ENCODE assay signal across 20 mouse cellular contexts in the genomic region with DNA sequence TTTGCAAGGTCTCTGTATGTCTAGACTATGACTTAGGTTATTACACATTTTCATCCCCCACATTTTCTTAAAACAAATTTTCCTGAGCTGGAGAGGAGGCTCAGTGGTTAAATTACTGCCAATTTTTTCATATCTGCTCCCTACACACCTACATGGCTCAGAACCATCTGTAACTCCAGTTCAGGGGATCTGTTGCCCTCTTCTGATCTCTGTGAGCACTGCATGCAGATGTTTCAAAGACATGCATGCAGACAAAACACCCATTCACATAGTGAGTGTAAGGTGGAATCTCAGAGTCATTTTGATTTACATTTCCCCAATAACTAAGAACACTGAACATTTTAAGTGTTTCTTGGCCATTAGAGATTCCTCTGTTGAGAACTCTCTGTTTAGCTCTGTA. TPM values are rescaled to one million over a fixed set of nuclear protein-coding genes. Genes with fewer than 3 reads are reported as not detected.
DNase-seq lines count a peak whose midpoint lies in the region; ATAC-seq and TF ChIP-seq lines count a peak whose summit lies in the region.
"Had no signal": no experiment of that assay in that cellular context is flagged by ENCODE, and none has a peak within 500 bp of the region (broad histone marks: within the 10 kb centered on the region; RNA-seq: fewer than 3 reads in every experiment).

No protein-coding gene starts in this region.

- ATAC-seq in hindbrain, embryonic 13.5 days (ENCODE audit: low FRiP score): no peak
- ATAC-seq: midbrain, embryonic 13.5 days had no signal

- no peak for TF ChIP-seq POLR2A in brain, embryonic 14.5 days (IDR thresholded peaks at IDR 0.05; ENCODE audit: borderline replicate concordance, extremely low read depth, insufficient read depth, insufficient read length, poor library complexity, severe bottlenecking)

- no peak for DNase-seq in gastrocnemius, adult 2 months
- DNase-seq in gastrocnemius, postnatal 4 days (ENCODE audit: low spot score in 2 of 2): no peak
- no peak for DNase-seq in left cerebral cortex, adult 2 months (ENCODE audit: extremely low spot score in 1 of 2, low spot score in 2 of 2)
- DNase-seq in left cerebral cortex, postnatal 36 days (ENCODE audit: low spot score in 2 of 2): no peak
- DNase-seq in A20 (ENCODE audit: low read depth, low spot score): peak; percentile 22
- DNase-seq in brain, embryonic 14.5 days (ENCODE audit: low read depth): peak; percentile 17
- DNase-seq in thymus, adult 18-20 months: no peak
- DNase-seq: adrenal gland, postnatal 25 days; cerebellum, postnatal 36 days; heart, adult 18-20 months; lung, postnatal 14 days had no signal

- no peaks in the 10 kb centered on the region for H3K4me1 ChIP-seq in hindbrain, embryonic 13.5 days (replicated peaks)
- H3K4me1 ChIP-seq: forebrain, embryonic 12.5 days; hindbrain, embryonic 15.5 days; limb, embryonic 15.5 days; midbrain, embryonic 13.5 days had no signal

- H3K9me3 ChIP-seq in hindbrain, embryonic 13.5 days: no peaks in the 10 kb centered on the region
- H3K9me3 ChIP-seq: forebrain, embryonic 12.5 days; hindbrain, embryonic 15.5 days; limb, embryonic 15.5 days; midbrain, embryonic 13.5 days had no signal

- H3K4me3 ChIP-seq in gastrocnemius, adult 2 months: no peak overlapping the region
- H3K4me3 ChIP-seq in left cerebral cortex, adult 2 months: no peak overlapping the region
- no peak overlapping the region for H3K4me3 ChIP-seq in hindbrain, embryonic 13.5 days
- H3K4me3 ChIP-seq: forebrain, embryonic 12.5 days; hindbrain, embryonic 15.5 days; limb, embryonic 15.5 days; midbrain, embryonic 13.5 days had no signal

- intact Hi-C loops in gastrocnemius, adult 2 months (cut with DNase I): no loop called here
- intact Hi-C loops in left cerebral cortex, adult 2 months (cut with DNase I): no loop called here
- intact Hi-C loops in left cerebral cortex, postnatal 36 days (cut with DNase I): no loop called here

- H3K9ac ChIP-seq in hindbrain, embryonic 13.5 days: no peak overlapping the region
- H3K9ac ChIP-seq: forebrain, embryonic 12.5 days; hindbrain, embryonic 15.5 days; limb, embryonic 15.5 days; midbrain, embryonic 13.5 days had no signal

- no peaks in the 10 kb centered on the region for H3K27me3 ChIP-seq in hindbrain, embryonic 13.5 days
- H3K27me3 ChIP-seq: forebrain, embryonic 12.5 days; hindbrain, embryonic 15.5 days; limb, embryonic 15.5 days; midbrain, embryonic 13.5 days had no signal

- no peaks in the 10 kb centered on the region for H3K36me3 ChIP-seq in hindbrain, embryonic 13.5 days
- H3K36me3 ChIP-seq: forebrain, embryonic 12.5 days; hindbrain, embryonic 15.5 days; limb, embryonic 15.5 days; midbrain, embryonic 13.5 days had no signal

- H3K27ac ChIP-seq in gastrocnemius, adult 2 months: no peak overlapping the region
- H3K27ac ChIP-seq in left cerebral cortex, adult 2 months: no peak overlapping the region
- H3K27ac ChIP-seq in hindbrain, embryonic 13.5 days: no peak overlapping the region
- H3K27ac ChIP-seq: forebrain, embryonic 12.5 days; hindbrain, embryonic 15.5 days; limb, embryonic 15.5 days; midbrain, embryonic 13.5 days had no signal

- peak; percentile 6; the same call in 1 of the 2 replicates for TF ChIP-seq CTCF in gastrocnemius, adult 2 months (IDR thresholded peaks at IDR 0.05)
- peak; percentile 28 for TF ChIP-seq CTCF in left cerebral cortex, adult 2 months (IDR thresholded peaks at IDR 0.05)
- peak; percentile 20; the same call in 1 of the 2 replicates for TF ChIP-seq CTCF in brain, embryonic 14.5 days (IDR thresholded peaks at IDR 0.05; ENCODE audit: borderline replicate concordance, extremely low read depth, insufficient read depth, insufficient read length)

- H3K4me2 ChIP-seq in hindbrain, embryonic 13.5 days: no peak overlapping the region
- H3K4me2 ChIP-seq: forebrain, embryonic 12.5 days; hindbrain, embryonic 15.5 days; limb, embryonic 15.5 days; midbrain, embryonic 13.5 days had no signal

RNA-seq across cellular contexts. Expression of gene Rfx6, which starts 8.2 kb away (rescaled TPM):
- total RNA-seq in gastrocnemius, adult 2 months (2021): not detected
- not detected for total RNA-seq in gastrocnemius, postnatal 4 days (2021)
- total RNA-seq in left cerebral cortex, adult 2 months (2021): not detected
- not detected for total RNA-seq in left cerebral cortex, postnatal 36 days (2021)
- polyA plus RNA-seq in brain, embryonic 14.5 days (2012; rRNA removed): not detected in 2 replicates
- polyA plus RNA-seq in hindbrain, embryonic 13.5 days (2015; fragmentation: Nextera tagmentation; extraction: Ambion mirVana): not detected in 2 replicates
- total RNA-seq: adrenal gland, postnatal 25 days; heart, adult 18-20 months; left cerebral cortex, postnatal 10 days had no signal
- polyA plus RNA-seq: forebrain, embryonic 12.5 days; heart, embryonic 16.5 days; hindbrain, embryonic 15.5 days; limb, embryonic 15.5 days; midbrain, embryonic 13.5 days; urinary bladder, adult 2 months had no signal

RNA-seq across cellular contexts. Expression of gene Gprc6a, which starts 38.1 kb away (rescaled TPM):
- total RNA-seq in gastrocnemius, adult 2 months (2021): not detected
- total RNA-seq in gastrocnemius, postnatal 4 days (2021): not detected
- total RNA-seq in left cerebral cortex, adult 2 months (2021): not detected
- not detected for total RNA-seq in left cerebral cortex, postnatal 36 days (2021)
- 0.03 TPM in 1 of 2 replicates, not detected in the other for polyA plus RNA-seq in brain, embryonic 14.5 days (2012; rRNA removed)
- polyA plus RNA-seq in hindbrain, embryonic 13.5 days (2015; fragmentation: Nextera tagmentation; extraction: Ambion mirVana): not detected in 2 replicates
- total RNA-seq: adrenal gland, postnatal 25 days; heart, adult 18-20 months; left cerebral cortex, postnatal 10 days had no signal
- polyA plus RNA-seq: forebrain, embryonic 12.5 days; hindbrain, embryonic 15.5 days; neural tube, embryonic 11.5 days; urinary bladder, adult 2 months had no signal

Comparison
In these comparisons a context has a peak if more than half of its experiments do, and no peak if none do; other contexts are left out.
1. DNase-seq: peak in A20 (single experiment) and brain, embryonic 14.5 days (single experiment); none in gastrocnemius, adult 2 months (single experiment), gastrocnemius, postnatal 4 days (0 of 2), left cerebral cortex, adult 2 months (0 of 2), left cerebral cortex, postnatal 36 days (0 of 2) and thymus, adult 18-20 months (0 of 2).
2. Peak in every context shown above with its lines, with median percentiles within 50 percentile points of each other: CTCF ChIP-seq.